Mouse (Mus musculus): ENCODE measurements around the gene Krcc1.

Gene Krcc1

DNA sequence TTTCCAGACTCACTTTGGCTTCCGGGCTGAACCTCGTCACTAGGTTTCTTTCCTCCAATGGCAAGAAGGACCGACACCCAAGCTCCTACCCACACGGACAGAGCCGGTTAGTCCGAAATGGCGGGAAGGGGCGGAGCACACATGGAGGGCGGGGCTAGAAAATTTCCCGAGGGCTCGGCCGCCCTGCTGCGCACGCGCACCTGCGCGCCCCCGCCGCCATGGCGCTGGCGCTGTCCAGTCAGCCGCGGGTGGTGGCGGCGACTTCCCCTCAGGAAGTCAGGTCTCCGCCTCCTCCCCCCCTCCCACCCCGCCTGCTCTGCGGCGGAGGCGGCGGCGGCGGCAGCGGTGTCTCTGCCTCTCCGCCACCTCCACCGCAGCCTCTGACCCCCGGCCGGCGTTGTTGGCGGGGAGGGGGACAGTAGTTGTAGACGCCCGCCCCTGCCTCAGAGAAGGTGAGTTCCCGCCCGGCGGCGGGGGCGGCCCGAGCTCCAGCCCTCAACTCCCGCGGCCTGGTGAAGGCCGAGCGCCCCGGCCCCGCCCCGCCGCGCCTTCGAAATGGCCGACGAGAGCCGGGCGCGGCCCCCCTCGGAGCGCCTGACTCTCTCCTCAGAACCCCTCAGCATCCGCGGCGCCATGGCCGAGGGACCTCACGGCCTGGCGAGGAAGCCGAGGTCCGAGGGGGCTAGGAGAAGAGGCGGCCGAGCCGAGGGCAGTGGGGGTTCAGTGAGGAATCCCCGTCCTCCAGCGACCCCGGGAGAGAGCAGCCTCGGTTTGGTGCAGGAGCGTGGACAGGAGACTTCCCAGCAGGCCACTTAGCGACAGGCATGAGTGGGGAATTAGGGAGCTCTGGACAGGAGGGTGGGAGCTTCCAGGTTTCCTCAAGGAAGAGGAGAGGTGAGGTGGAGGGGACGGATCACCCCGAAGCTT, at the start of gene Krcc1:
Krcc1 (plus strand) TSS at position 289 of the 927 bp plus-strand sequence.
- DNase-seq (ENCODE audit: low spot score), result peak; percentile 99

GRCm38 (mm10) chr6:71224184-71224943, 47.1 kb upstream of the Krcc1 start:
- peak; percentile 53 for DNase-seq (ENCODE audit: low spot score)

GRCm38 (mm10) chr6:71226544-71226943, 44.9 kb upstream of the Krcc1 start:
- no peak for DNase-seq (ENCODE audit: low spot score)

DNA sequence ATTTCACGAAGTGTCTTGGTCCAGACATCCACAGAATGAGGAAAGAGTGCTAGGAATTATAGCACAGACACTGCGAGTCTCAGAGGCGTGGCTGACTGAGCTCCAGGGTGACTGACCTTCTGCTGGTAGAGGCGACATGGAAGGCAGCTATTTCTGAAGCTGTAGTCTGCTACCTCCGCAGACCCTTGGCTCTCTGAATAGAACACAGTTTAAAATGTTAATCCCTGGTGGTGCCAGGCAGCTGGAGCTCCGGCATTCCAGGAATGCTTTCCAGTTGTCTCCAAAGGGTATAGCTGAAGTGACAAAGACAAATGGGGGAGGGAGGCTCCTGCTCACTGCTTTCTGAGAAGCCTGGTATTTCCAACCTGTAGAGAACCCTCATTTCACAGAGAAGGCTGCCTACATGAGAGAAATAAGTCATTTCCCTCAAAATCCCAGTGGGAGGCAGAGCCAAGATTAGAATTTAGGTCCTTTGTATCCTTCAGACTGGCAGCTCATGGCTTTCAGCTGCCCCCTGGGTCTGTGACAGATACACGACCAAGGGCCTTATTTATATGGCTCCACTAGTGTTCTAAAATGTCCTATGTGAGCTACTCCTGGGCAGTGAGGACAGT, 44.2 kb upstream of the Krcc1 start:
- no peak for DNase-seq (ENCODE audit: low spot score)

DNA sequence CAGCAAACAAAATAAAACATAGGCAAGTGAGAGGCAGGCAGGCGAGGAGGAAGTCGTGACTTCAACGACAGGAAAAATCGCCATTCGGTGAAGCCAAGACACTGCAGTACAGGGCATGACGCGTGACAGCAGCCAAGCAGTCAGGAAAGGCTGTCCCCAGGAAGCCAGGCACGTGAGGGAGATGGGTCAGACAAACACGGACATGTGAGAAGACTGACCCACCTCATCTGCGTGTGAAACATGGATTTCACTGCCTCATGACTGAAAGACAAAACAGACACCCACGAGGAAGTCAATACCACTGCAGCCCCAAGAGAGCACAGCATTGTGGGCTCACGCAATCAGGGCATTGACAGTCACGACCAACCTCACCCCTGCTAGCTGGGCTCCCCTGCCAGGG, 36.4 kb upstream of the Krcc1 start:
- no peak for DNase-seq (ENCODE audit: low spot score)

GRCm38 (mm10) chr6:71235944-71236343, 35.5 kb upstream of the Krcc1 start:
- no peak for DNase-seq (ENCODE audit: low spot score)

GRCm38 (mm10) chr6:71236506-71236905, 35.0 kb upstream of the Krcc1 start:
- no peak for DNase-seq (ENCODE audit: low spot score)

DNA sequence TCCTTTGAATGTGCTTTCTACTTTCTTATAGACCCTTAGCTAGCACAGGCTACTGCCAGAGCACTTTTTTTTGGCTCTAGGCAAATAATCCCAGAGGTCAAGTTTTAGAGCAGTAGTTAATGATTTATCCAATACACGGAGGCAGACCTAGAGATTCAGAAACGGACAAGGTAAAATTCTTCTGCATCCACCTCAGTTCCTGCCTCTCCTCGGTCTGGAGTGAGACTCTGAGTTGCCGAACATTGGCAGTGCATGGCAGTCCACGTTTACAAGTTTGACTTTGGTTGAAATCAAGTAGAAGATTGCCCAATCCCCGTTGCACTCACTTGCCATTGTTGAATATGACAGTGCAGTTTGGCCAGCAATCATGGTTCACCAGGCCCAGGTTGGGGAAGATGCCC, 34.4 kb upstream of the Krcc1 start:
- peak; percentile 35 for DNase-seq (ENCODE audit: low spot score)

GRCm38 (mm10) chr6:71239069-71239750, 32.3 kb upstream of the Krcc1 start:
- DNase-seq (ENCODE audit: low spot score), result peak; percentile 39

GRCm38 (mm10) chr6:71240831-71241230, 30.6 kb upstream of the Krcc1 start:
- DNase-seq (ENCODE audit: low spot score), result no peak

GRCm38 (mm10) chr6:71242811-71243210, 28.7 kb upstream of the Krcc1 start:
- peak; percentile 92 for DNase-seq (ENCODE audit: low spot score)

DNA sequence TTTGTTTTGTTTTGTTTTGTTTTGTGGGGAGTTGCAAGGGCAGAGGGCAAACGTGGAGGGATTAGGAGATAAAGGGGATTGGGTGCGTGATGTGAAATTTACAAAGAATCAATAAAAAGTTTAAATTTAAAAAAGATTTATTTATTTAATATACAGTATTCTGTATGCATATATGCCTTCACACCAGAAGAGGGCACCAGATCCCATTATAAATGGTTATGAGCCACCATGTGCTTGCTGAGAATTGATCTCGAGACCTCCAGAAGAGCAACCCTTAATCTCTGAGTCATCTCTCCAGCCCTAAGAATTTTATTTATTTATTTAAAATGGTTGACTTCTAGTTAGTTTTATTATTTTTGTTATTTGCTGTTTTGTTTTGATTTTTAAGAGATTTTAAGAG, 28.2 kb upstream of the Krcc1 start:
- peak; percentile 50 for DNase-seq (ENCODE audit: low spot score)

DNA sequence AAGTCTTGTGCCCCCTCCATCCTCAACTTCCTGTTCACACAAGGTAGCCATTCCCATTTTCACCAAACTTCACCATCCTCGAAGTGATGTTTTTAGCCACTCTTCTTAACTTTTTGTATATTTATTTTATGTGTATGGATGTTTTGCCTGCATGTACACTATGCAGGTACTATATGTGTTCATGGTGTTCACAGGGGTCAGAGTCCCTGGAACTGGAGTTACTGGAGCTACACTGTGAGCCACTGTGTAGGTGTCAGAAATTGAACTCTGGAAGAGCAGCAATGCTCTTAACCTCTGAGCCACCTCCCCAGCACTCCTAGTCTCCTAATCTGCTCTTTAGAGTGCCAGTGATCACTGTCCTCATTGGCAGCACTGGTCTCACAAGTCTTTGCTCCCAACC, 23.1 kb upstream of the Krcc1 start:
- no peak for DNase-seq (ENCODE audit: low spot score)

GRCm38 (mm10) chr6:71249615-71250014, 21.9 kb upstream of the Krcc1 start:
- DNase-seq (ENCODE audit: low spot score), result no peak

DNA sequence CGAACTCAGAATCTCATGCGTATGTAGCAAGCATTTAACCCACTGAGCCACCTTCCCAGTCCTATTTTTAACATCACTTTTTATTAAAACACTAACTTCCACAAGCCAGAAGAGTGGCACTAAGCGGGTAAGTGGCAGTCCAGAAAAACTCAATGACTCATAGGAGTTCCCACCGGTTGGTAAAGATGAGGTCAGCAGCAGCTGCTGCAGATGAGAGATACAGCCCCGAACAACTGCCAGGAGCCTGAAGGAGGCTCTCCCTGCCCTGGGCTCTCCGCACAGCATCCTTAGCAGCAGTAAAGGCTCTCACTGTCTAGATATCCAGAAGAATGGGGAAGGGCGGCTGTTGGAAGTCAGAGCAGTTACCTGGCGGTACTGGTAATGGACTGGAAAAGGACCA, 20.5 kb upstream of the Krcc1 start:
- no peak for DNase-seq (ENCODE audit: low spot score)

GRCm38 (mm10) chr6:71254456-71254855, 17.0 kb upstream of the Krcc1 start:
- DNase-seq (ENCODE audit: low spot score), result no peak

DNA sequence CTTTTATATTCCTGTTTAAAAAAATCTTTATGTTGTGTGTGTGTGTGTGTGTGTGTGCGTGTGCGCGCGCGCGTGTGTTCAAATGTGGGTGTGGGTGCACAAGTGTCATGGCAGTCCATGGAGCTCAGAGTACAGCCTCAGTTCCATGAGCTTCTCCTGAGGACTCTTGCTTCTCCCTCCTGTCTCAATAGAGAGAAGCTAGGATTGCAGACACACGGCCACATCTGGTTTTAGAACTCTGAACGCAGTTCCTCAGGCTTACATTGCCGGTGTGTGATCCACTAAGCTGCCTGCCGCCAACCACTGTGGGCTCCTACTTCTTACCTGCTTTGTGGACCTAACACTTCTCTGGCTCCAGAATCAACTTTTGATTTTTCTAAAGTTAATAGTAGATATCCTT, 15.3 kb upstream of the Krcc1 start:
- DNase-seq (ENCODE audit: low spot score), result no peak

GRCm38 (mm10) chr6:71257375-71257774, 14.1 kb upstream of the Krcc1 start:
- DNase-seq (ENCODE audit: low spot score), result no peak

DNA sequence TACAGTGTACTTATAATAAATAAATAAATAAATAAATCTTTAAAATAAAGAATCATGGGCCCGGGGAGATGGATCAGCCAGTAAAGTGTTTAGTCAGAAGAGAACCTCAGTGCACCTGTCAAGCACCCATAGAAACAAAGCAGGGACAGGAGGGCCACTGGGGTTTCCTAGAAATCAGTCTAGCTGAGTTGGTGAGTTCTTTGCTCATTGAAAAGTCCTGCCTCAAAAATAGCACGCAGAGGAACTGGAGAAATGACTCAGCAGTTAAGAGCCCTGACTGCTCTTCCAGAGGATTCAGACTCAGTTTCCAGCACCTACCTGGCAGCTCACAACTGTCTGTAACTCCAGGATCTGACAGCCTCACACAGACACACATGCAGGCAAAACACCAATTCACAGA, 12.9 kb upstream of the Krcc1 start:
- no peak for DNase-seq (ENCODE audit: low spot score)

DNA sequence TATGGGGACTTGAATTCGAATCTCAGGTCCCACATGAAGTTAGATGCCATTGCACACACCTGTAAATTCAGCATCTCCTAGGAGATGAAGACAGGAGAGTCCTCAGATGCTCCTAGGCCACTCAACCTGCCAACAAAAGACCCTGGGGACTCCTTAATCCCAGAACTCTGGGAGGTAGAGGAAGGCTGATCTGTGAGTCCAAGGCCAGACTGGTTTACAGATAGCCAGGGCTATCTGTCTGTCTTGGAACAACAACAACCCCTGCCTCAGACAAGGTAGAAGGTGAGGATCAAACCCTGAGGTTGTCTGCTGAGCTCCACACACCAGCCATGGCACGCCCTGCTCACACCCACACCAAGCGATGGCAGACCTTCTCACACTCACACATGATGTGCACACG, 12.3 kb upstream of the Krcc1 start:
- no peak for DNase-seq (ENCODE audit: low spot score)

- no peak for DNase-seq (ENCODE audit: low spot score)
Observed at GRCm38 (mm10) chr6:71260051-71260640, 11.3 kb upstream of the Krcc1 start.

GRCm38 (mm10) chr6:71261060-71261459, 10.4 kb upstream of the Krcc1 start:
- no peak for DNase-seq (ENCODE audit: low spot score)

All from adipocyte (in vitro differentiated cells).